Mouse (Mus musculus): ENCODE measurements around the gene Snx14. TPM values are rescaled to one million over a fixed set of nuclear protein-coding genes. Genes with fewer than 3 reads are reported as not detected.

Snx14 gene
- total RNA-seq, 2 experiments from 2014 or later: 11.7 to 13.9 TPM

GRCm38 (mm10) chr9:88357173-88357572 lies 81.6 kb downstream of the Snx14 start:
- no peak for DNase-seq
- intact Hi-C loops (cut with DNase I; ENCODE audit: low total_unique reads): no loop called here

- no peak for DNase-seq
- intact Hi-C loops (cut with DNase I; ENCODE audit: low total_unique reads): no loop called here
Measured at GRCm38 (mm10) chr9:88353459-88353858, 85.3 kb downstream of the Snx14 start.

- DNase-seq: no peak
- intact Hi-C loops (cut with DNase I; ENCODE audit: low total_unique reads): no loop called here
Measured at GRCm38 (mm10) chr9:88352741-88353140, 86.0 kb downstream of the Snx14 start.

GRCm38 (mm10) chr9:88351163-88351562 lies 87.6 kb downstream of the Snx14 start:
- intact Hi-C loops (cut with DNase I; ENCODE audit: low total_unique reads): no loop called here
- DNase-seq: no peak

GRCm38 (mm10) chr9:88350317-88350716 lies 88.4 kb downstream of the Snx14 start:
- intact Hi-C loops (cut with DNase I; ENCODE audit: low total_unique reads): no loop called here
- no peak for DNase-seq

- DNase-seq: no peak
- intact Hi-C loops (cut with DNase I; ENCODE audit: low total_unique reads): no loop called here
Measured at GRCm38 (mm10) chr9:88348623-88349022, 90.1 kb downstream of the Snx14 start.

GRCm38 (mm10) chr9:88346857-88347256 lies 91.9 kb downstream of the Snx14 start:
- DNase-seq: no peak
- intact Hi-C loops (cut with DNase I; ENCODE audit: low total_unique reads): no loop called here

- intact Hi-C loops (cut with DNase I; ENCODE audit: low total_unique reads): no loop called here
- DNase-seq: no peak
Measured at GRCm38 (mm10) chr9:88344424-88344823, 94.3 kb downstream of the Snx14 start.

- DNase-seq: no peak
- intact Hi-C loops (cut with DNase I; ENCODE audit: low total_unique reads): no loop called here
Measured at GRCm38 (mm10) chr9:88342701-88343100, 96.1 kb downstream of the Snx14 start.

GRCm38 (mm10) chr9:88342241-88342640 lies 96.5 kb downstream of the Snx14 start:
- DNase-seq: no peak
- intact Hi-C loops (cut with DNase I; ENCODE audit: low total_unique reads): no loop called here

GRCm38 (mm10) chr9:88340819-88341218 lies 97.9 kb downstream of the Snx14 start:
- intact Hi-C loops (cut with DNase I; ENCODE audit: low total_unique reads): no loop called here
- DNase-seq: no peak

GRCm38 (mm10) chr9:88335839-88336238 lies 102.9 kb downstream of the Snx14 start:
- intact Hi-C loops (cut with DNase I; ENCODE audit: low total_unique reads): no loop called here
- DNase-seq: no peak

GRCm38 (mm10) chr9:88332447-88332846 lies 106.3 kb downstream of the Snx14 start:
- DNase-seq: no peak
- intact Hi-C loops (cut with DNase I; ENCODE audit: low total_unique reads): no loop called here

- intact Hi-C loops (cut with DNase I; ENCODE audit: low total_unique reads): no loop called here
- DNase-seq: no peak
Measured at GRCm38 (mm10) chr9:88330316-88330715, 108.4 kb downstream of the Snx14 start.

GRCm38 (mm10) chr9:88329166-88329748 lies 109.5 kb downstream of the Snx14 start:
- intact Hi-C loops (cut with DNase I; ENCODE audit: low total_unique reads): no loop called here
- DNase-seq: no peak

- DNase-seq: no peak
- intact Hi-C loops (cut with DNase I; ENCODE audit: low total_unique reads): no loop called here
Measured at GRCm38 (mm10) chr9:88328666-88329065, 110.1 kb downstream of the Snx14 start.

- intact Hi-C loops (cut with DNase I; ENCODE audit: low total_unique reads): no loop called here
- peak; percentile 87 for DNase-seq
Measured at GRCm38 (mm10) chr9:88326930-88327901, 111.5 kb downstream of the Snx14 start, which contains the start of gene Nt5e. Gene Nt5e, plus strand, starts transcription at chr9:88327197.
